Mouse (Mus musculus) ES-E14 (cell line): ENCODE measurements around the gene Galns. TPM values are rescaled to one million over a fixed set of nuclear protein-coding genes. Genes with fewer than 3 reads are reported as not detected.

ENCODE experiments used
- DNase-seq: peaks from one replicate; pipeline ENCODE4 v3.0.0-alpha.2; 2013; ENCODE audit warnings: low read depth, low spot score
- H3K27ac ChIP-seq: 2 replicates; pipeline ENCODE4 v1.5.1; 2012; ENCODE audit warnings: low read depth, mild to moderate bottlenecking, low read length, moderate library complexity, mixed read lengths; ENCODE audit not compliant: poor library complexity, insufficient read depth, severe bottlenecking
- H3K36me3 ChIP-seq: 2 replicates; pipeline ENCODE4 v1.6.1; 2012; ENCODE audit warnings: mild to moderate bottlenecking, low read length, moderate library complexity, mixed read lengths; ENCODE audit not compliant: control insufficient read depth, poor library complexity, insufficient read depth, severe bottlenecking
- H3K4me1 ChIP-seq, 2 experiments: fragments of 150-350 bp in 1 of 2; sonication (generic) in 1 of 2; 2 replicates each; pipeline ENCODE4 v1.6.1; 2012; ENCODE audit warnings: low read length in 2 of 2, mild to moderate bottlenecking in 1 of 2, mixed read lengths in 1 of 2; ENCODE audit not compliant: control insufficient read depth in 2 of 2, insufficient read depth in 2 of 2, poor library complexity in 1 of 2
- H3K4me3 ChIP-seq, 2 experiments: fragments of 150-350 bp in 1 of 2; sonication (generic) in 1 of 2; 2 replicates each; pipeline ENCODE4 v1.5.1; 2012; ENCODE audit warnings: low read length in 2 of 2, low read depth in 1 of 2, mild to moderate bottlenecking in 1 of 2, mixed read lengths in 1 of 2; ENCODE audit not compliant: insufficient read depth in 1 of 2, poor library complexity in 1 of 2, severe bottlenecking in 1 of 2
- H3K9ac ChIP-seq: 2 replicates; pipeline ENCODE4 v1.6.1; 2012; ENCODE audit warnings: low read depth, mild to moderate bottlenecking, low read length, mixed read lengths; ENCODE audit not compliant: poor library complexity, insufficient read depth, severe bottlenecking
- H3K9me3 ChIP-seq: fragments of 150-350 bp; sonication (generic); 2 replicates; pipeline ENCODE4 v1.6.1; 2012; ENCODE audit warnings: low read depth, mild to moderate bottlenecking, low read length; ENCODE audit not compliant: control insufficient read depth, insufficient read depth
- CHD2 ChIP-seq: IDR thresholded peaks from 2 replicates; pipeline ENCODE4 v1.6.1; 2014; ENCODE audit warnings: mild to moderate bottlenecking, low read depth, low read length, inconsistent platforms
- HCFC1 ChIP-seq: IDR thresholded peaks from 2 replicates; pipeline ENCODE4 v1.6.1; 2012; ENCODE audit warnings: low read length, inconsistent platforms, borderline replicate concordance; ENCODE audit not compliant: insufficient read depth
- MAFK ChIP-seq: IDR thresholded peaks from 2 replicates; pipeline ENCODE4 v1.6.1; 2014; ENCODE audit warnings: mild to moderate bottlenecking, low read depth, low read length, inconsistent platforms; ENCODE audit not compliant: insufficient read depth
- ZC3H11A ChIP-seq: IDR thresholded peaks from 2 replicates; pipeline ENCODE4 v1.6.1; 2012; ENCODE audit warnings: low read depth, mild to moderate bottlenecking, inconsistent platforms, low read length, borderline replicate concordance
- ZNF384 ChIP-seq: IDR thresholded peaks from 2 replicates; pipeline ENCODE4 v1.6.1; 2012; ENCODE audit warnings: low read depth, low read length, inconsistent platforms
- in situ Hi-C, 2 experiments: fragments of 600-800 bp; cut with MboI; formaldehyde crosslinking; loops; one replicate each; pipeline ENCODE4 v1.15.1; 2025; ENCODE audit warnings: low sequenced_read_pairs in 2 of 2, inconsistent platforms in 1 of 2; ENCODE audit not compliant: unreplicated experiment in 2 of 2
- total RNA-seq: library from RNA; depleted of rRNA; stranded (reverse); fragments of 300-350 nt; gene quantifications from 2 replicates; pipeline ENCODE4 v1.2.3, GENCODE M21; 2012; rRNA removed

Gene Galns
- total RNA-seq, 1 experiment: 9.2 TPM

DNA sequence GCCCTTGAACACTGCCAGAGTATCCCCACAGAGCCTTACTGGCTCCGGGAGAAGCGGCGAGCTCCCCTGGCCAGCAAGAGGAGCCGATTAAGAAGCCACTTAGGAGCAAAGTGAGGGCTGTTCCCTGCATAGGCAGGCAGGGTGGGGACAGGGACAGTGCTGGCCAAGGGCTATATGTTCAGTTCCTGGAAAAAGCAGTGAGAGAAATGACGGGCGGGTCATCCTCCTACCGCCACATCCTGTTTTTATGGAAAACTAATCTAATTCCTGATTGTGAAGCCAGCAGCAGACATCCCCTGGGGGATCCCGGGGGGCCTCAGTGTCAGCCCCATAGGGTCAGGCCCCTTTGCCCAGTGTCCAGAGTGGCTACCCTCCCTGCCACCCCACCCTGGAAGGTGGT is 80.0 kb downstream of the Galns start:
- no peak overlapping the region for H3K27ac ChIP-seq
- in situ Hi-C loops: no loop called here
- no peak for TF ChIP-seq ZC3H11A
- TF ChIP-seq MAFK: no peak
- TF ChIP-seq CHD2: no peak
- TF ChIP-seq ZNF384: no peak
- no peak for TF ChIP-seq HCFC1
- DNase-seq: no peak
- H3K4me3 ChIP-seq: no peak overlapping the region
- peaks cover 9% of the 10 kb centered on the region; the same call in 1 of the 2 replicates for H3K36me3 ChIP-seq
- peaks cover under 1 to 12% of the 10 kb centered on the region in 2 experiments; a peak in 3 of 4 replicates for H3K4me1 ChIP-seq
- no peaks in the 10 kb centered on the region for H3K9me3 ChIP-seq
- H3K9ac ChIP-seq: no peak overlapping the region

DNA sequence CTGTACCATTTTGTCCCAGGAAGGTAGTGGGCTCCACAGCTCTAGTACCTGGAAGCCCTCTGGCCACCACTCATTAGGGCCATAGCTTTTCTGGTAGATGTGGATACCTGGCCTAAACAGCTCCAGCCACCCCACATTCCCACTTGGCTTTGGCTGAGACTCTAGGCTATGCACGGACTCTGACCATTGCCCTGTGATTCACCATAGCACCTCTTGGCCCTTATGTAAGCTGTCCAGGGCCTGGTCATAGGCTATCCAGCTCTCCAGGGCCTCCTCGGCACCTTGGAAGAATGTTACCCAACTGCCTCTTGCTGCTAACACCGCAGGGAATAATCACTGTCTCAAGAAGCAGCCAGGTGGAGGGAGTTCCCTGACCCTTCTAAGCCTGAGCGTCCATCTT is 82.1 kb downstream of the Galns start:
- in situ Hi-C loops: no loop called here
- no peak for DNase-seq
- Histone ChIP-seq H3K9me3 (no peaks in the 10 kb centered on the region), H3K27ac (no peak overlapping the region), H3K36me3 (peaks cover 7% of the 10 kb centered on the region; the same call in 1 of the 2 replicates), H3K4me1 (peaks cover 15 to 33% of the 10 kb centered on the region in 2 experiments), H3K4me3 (no peak overlapping the region), H3K9ac (no peak overlapping the region)
- TF ChIP-seq ZNF384: no peak

Other genes starting within 250 kb of the Galns start
- 87.1 and 90.4 TPM in 2 replicates for gene Zc3h18, start 234.9 kb downstream of the Galns start, total RNA-seq
- 0.58 TPM in 1 of 2 replicates, not detected in the other for gene Il17c, start 189.4 kb downstream of the Galns start, total RNA-seq
- gene Cyba, start 178.5 kb downstream of the Galns start, total RNA-seq: 78.7 and 107 TPM in 2 replicates
- gene Mvd, start 168.0 kb downstream of the Galns start, total RNA-seq: 30.4 and 35.2 TPM in 2 replicates
- gene Snai3, start 150.7 kb downstream of the Galns start, total RNA-seq: 4.2 and 8.2 TPM in 2 replicates
- 10.8 and 15.0 TPM in 2 replicates for gene Rnf166, start 135.4 kb downstream of the Galns start, total RNA-seq
- 79.8 and 96.0 TPM in 2 replicates for gene Ctu2, start 135.3 kb downstream of the Galns start, total RNA-seq
- gene Piezo1, start 60.1 kb downstream of the Galns start, total RNA-seq: 204 and 335 TPM in 2 replicates
- gene Cdt1, start 43.4 kb downstream of the Galns start, total RNA-seq: 139 and 168 TPM in 2 replicates
- 400 and 412 TPM in 2 replicates for gene Aprt, start 34.6 kb downstream of the Galns start, total RNA-seq
- gene Trappc2l, start 177 bp upstream of the Galns start, total RNA-seq: 53.2 and 56.1 TPM in 2 replicates
- not detected in 2 replicates for gene Pabpn1l, start 11.3 kb upstream of the Galns start, total RNA-seq
- 0.26 and 0.36 TPM in 2 replicates for gene Cbfa2t3, start 87.6 kb upstream of the Galns start, total RNA-seq
- 11.7 and 12.4 TPM in 2 replicates for gene Acsf3, start 164.0 kb upstream of the Galns start, total RNA-seq
- 0.76 and 1.1 TPM in 2 replicates for gene Cdh15, start 236.5 kb upstream of the Galns start, total RNA-seq